Mouse (Mus musculus) mesoderm, embryonic 11.5 days (tissue): Measurements from ENCODE around the gene Aars2.
A peak's percentile ranks its signal among the peaks of the same experiment; 100 is the strongest.

Experiments used
- DNase-seq: peaks from one replicate; pipeline ENCODE4 v3.0.0-alpha.2; 2012; ENCODE audit warnings: low read depth, low spot score

Gene Aars2

DNA sequence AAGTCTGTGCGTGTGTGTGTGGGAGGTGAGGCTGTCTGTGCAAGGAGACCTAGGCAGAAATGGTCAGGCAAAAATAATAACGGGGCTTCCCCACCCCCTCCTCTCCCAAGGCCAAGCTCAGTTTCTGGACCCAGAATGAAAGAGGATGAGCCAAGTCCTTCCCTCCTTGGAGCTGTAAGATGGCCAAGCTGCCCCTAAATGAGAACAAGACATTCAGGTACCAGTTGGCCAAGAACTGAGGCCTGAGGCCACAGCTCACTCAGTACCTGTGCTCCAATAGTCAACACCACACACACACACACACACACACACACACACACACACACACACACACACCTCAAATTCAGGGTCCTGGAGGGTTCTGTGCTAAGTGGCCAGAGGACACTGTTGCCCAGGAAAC is 36.1 kb downstream of the Aars2 start:
- no peak for DNase-seq

- DNase-seq, result no peak
Measured at GRCm38 (mm10) chr17:45543115-45543514, 36.5 kb downstream of the Aars2 start.

GRCm38 (mm10) chr17:45544001-45544872 is 37.6 kb downstream of the Aars2 start:
- DNase-seq, result no peak

DNA sequence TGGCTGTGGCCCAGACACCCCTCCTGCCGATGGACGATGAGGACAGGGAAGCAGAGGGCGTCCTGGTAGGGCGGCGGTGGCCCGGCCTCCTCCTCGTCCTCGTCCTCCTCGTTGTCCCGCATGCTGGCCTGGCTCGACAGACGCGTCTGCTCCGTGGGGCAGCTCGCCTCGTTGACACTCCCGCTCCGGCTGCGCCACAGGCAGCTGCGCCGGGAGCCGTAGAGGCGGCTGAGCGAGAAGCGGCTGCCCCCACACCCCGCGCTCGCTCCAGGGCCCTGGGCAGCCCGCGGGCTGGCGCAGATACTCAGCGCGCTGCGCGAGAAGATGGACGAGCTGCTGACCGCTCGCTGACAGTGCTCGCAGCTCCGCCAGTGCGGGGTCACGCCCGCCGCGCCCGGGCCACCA is 38.2 kb downstream of the Aars2 start:
- DNase-seq, result no peak

GRCm38 (mm10) chr17:45545278-45545961 is 38.8 kb downstream of the Aars2 start:
- no peak for DNase-seq

DNA sequence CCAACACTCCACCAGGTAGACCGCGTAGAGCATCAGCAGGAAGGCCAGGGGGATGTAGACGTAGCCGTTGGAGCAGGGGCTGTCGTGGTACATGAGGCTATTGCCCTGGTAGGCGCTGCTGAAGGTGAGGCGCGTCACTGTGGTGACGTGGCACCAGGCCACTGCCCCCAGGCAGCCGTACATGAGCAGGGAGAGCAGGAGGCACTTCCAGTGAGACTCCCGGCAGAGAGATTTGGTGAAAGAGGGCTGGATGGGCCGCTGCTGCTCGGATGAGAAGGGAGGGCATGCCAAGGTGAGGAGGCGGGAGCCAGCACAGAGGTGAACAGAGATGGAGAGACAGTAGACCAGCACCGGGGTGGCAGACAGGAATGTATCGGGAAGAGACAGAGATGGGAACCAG is 40.3 kb downstream of the Aars2 start:
- DNase-seq, result no peak

GRCm38 (mm10) chr17:45547461-45548190 is 41.0 kb downstream of the Aars2 start:
- no peak for DNase-seq

- DNase-seq, result peak; percentile 68
Measured at GRCm38 (mm10) chr17:45548541-45549512, 42.2 kb downstream of the Aars2 start.

- no peak for DNase-seq
Measured at GRCm38 (mm10) chr17:45549617-45550181, 43.1 kb downstream of the Aars2 start, which contains the start of gene Tmem151b. Gene Tmem151b, minus strand, starts transcription at chr17:45549677.

GRCm38 (mm10) chr17:45550253-45550652 is 43.6 kb downstream of the Aars2 start:
- DNase-seq, result no peak

DNA sequence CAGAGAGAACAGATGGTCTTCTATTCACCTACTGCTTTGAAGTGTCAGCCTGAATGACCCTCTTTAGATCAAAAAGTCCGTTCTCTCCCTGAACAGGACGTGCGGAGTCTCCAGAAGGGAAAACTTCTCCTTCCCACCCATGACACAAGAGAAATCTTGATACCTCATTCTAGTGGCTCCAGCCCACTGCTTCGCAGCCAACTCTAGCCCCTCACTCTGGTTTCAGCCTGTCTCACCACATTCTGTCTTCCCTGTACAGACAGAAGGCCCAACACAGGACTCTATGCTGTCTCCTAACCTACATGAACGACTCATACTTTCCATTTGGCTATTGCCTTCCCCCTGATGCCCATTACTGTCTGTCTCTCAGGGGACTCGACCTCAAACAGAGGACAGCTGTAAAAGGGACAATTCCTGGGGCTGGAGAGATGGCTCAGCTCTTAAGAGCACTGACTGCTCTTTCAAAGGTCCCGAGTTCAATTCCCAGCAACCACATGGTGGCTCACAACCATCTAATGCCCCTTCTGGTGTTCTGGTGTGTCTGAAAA is 44.7 kb downstream of the Aars2 start:
- no peak for DNase-seq

GRCm38 (mm10) chr17:45551816-45552451 is 45.3 kb downstream of the Aars2 start:
- DNase-seq, result peak; percentile 77

DNA sequence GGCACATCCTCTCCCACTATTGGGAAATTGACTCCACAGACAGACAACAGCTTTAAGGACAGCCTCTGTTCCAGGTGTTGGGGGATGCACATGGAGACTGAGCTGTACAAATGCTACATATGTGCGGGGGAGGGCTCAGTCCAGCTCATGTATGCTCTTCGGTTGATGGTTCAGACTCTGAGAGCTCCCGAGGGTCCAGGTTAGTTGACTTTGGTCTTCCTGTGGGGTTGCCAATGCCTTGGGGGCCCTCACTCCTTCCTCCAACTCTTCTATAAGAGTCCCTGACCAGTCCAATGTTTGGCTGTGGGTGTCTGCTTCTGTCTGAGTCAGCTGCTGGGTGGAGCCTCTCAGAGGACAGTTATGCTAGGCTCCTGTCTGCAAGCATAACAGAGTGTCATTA is 46.4 kb downstream of the Aars2 start:
- no peak for DNase-seq

DNA sequence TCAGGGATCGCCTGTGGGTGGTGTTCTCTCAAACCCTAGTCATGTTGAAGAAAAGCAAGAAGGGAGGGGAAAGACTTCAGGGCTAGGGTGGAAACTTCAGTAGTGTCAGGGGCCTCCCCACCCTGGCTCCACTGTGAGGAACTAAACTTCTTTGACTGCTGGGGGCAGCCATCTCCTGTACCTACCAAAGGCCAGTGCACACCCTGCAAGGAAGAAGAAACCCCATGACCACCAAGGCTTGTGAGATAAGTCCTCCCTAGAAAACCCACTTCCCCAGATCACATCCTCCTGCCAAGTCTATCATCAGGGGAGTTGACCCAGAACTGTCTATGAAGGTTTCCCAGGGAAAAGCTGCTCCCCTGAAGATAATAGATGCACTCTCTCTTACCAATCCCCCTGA is 47.8 kb downstream of the Aars2 start:
- DNase-seq, result no peak

DNA sequence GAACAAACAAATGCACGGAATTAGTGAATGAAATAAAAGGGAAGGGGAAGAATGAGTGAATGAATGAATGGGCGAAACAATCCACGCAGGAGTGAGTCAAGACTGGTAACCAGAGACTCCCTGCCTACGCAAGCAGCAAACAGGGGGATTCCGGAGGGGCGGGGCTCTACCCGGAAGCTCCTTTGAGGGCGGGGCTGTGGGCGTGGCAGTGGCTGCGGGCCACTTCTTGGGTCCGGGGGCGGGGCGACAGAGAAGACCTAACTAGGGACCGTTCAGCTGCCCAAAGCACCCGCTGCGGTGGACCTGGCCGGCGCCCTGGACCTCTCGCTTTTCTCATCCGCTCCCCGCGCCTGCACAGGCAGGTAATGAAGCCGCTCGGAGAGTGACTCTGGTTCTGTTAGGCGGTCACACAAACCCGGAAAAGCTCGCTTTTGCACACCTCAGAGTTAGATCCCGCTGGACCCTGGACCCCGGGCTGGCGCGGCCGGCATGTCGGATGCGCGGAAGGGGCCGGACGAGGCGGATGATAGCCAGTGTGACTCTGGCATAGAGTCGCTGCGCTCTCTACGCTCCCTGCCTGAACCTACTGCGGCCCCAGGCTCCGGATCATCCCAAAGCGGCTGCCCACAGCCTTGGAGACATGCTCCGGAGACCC is 48.9 kb downstream of the Aars2 start, which contains the start of gene Nfkbie:
TSS of gene Nfkbie (plus strand) at position 252 of the 655 bp plus-strand sequence.
- DNase-seq, result peak; percentile 91

DNA sequence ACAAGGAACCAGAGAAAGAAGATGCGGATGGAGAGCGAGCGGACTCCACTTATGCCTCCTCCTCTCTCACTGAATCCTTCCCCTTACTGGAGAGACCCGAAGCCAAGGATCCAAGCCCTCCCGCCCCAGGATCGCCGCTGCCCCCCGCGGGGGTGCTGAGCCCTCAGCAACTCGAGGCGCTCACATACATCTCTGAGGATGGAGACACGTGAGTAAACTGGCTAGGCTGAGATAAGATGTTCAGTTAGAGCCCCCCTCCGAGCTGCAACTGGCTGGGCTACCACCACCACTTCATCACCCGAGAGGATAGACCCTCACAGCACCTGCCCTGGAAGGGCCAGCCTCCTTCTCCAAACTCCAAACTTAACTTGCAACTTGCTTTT is 49.5 kb downstream of the Aars2 start:
- no peak for DNase-seq

GRCm38 (mm10) chr17:45556514-45557245 is 50.0 kb downstream of the Aars2 start:
- DNase-seq, result no peak

DNA sequence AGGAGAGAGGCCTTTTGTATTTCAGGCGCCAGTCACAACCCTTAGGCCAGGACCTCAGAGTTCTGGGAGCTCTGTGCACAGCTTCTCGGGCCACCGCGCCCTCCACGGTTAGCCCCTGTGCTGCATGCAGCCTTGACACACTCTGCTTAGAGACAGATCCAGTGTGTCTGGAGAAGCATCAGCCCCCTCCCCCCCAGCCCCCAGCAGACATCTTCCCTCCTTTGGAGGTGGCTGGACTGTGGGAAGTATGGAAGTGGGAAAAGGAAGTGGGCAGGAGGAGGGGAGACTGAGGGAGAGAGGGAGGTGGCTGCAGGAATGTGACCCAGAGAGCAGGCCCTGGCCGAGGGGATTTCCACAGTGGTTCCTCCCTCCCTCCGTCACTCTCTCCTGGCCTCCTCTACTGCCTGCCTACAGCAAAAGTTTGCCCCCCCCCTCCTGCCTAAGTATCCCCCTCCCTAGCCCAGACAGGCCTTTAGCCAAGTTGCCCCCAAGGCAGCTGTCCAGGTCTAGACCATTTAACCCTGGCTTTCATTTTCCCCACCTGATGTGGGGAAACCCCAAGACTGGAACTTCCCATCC is 50.7 kb downstream of the Aars2 start:
- DNase-seq, result no peak
